Mouse (Mus musculus) thymus, adult 2 months (tissue): ENCODE results near the gene Cyp4f14.

ENCODE experiments used
- CTCF ChIP-seq: fragments of 200-500 bp; IDR thresholded peaks from 2 replicates; pipeline ENCODE4 v1.5.1; 2012; ENCODE audit warnings: mild to moderate bottlenecking, control low read depth, low read length, moderate library complexity, borderline replicate concordance; ENCODE audit not compliant: control insufficient read depth, poor library complexity, insufficient read depth; ENCODE audit errors: extremely low read depth
- POLR2A ChIP-seq: fragments of 200-500 bp; IDR thresholded peaks from 2 replicates; pipeline ENCODE4 v1.6.1; 2012; ENCODE audit warnings: mild to moderate bottlenecking, low read length, control low read depth, moderate library complexity; ENCODE audit not compliant: control insufficient read depth, poor library complexity, insufficient read depth; ENCODE audit errors: extremely low read depth

GRCm38 (mm10) chr17:32946716-32947115 is 29.6 kb upstream of the Cyp4f14 start:
- TF ChIP-seq POLR2A (no peak), CTCF (no peak)
